Mouse (Mus musculus): ENCODE data around the gene Scrt2. TPM values are rescaled to one million over a fixed set of nuclear protein-coding genes. Genes with fewer than 3 reads are reported as not detected.

The Scrt2 gene
- polyA plus RNA-seq, 1 experiment = 0.16 TPM

DNA sequence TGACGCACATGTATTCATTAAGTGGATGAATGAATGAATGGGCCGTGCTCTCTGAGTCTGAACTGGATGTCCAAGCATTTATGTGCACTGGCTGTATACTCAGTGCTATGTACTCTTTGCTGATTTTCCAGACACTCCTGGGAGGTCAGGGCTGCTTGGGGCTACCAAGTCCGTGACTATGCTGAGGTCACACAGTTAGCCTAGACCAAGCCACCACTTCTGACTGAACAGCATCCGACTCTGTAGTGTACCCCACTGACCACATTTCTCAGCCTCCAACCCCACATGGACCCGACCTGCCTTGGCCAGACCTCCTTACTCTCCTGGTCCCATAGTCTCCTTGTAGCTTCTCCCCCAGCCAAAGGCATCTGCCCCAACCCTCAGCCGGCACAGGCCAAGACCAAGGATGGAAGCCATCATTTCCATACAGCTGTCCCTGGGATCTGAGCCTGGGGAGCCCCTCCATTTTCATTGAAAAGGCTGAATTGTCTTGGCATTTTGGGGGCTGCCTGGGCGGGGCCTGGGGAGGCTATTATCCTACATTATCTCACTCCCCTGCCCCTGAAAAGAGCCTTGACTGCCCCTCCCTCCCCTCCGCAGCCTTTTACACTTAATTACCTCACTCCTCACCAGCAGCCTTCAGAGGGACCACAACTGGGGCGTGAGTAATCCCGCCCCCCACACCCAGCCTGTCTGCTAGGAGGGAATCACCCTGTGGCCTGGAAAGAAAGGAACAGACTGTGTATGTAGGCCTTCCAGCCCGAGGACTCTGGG lies 12.5 kb upstream of the Scrt2 start:
- H3K27ac ChIP-seq (ENCODE audit: control insufficient read depth, insufficient read depth, low read length) = no peak overlapping the region
- WGBS = 70% methylated on average over 11 of the region's 11 CpGs
- DNase-seq = no peak
- no peak for TF ChIP-seq CTCF (IDR thresholded peaks at IDR 0.05; ENCODE audit: borderline replicate concordance, control insufficient read depth, extremely low read depth, insufficient read depth, low read length, poor library complexity)
- no peak for TF ChIP-seq POLR2A (IDR thresholded peaks at IDR 0.05; ENCODE audit: control insufficient read depth, extremely low read depth, insufficient read depth, low read length, poor library complexity)
- no peaks in the 10 kb centered on the region for H3K36me3 ChIP-seq (ENCODE audit: control insufficient read depth, insufficient read depth, low read length)
- H3K27me3 ChIP-seq (ENCODE audit: control insufficient read depth, insufficient read depth, low read length) = no peaks in the 10 kb centered on the region
- H3K4me3 ChIP-seq (ENCODE audit: control insufficient read depth, insufficient read depth, low read length) = no peak overlapping the region
- no peaks in the 10 kb centered on the region for H3K4me1 ChIP-seq (replicated peaks; ENCODE audit: control insufficient read depth, insufficient read depth, low read length)

DNA sequence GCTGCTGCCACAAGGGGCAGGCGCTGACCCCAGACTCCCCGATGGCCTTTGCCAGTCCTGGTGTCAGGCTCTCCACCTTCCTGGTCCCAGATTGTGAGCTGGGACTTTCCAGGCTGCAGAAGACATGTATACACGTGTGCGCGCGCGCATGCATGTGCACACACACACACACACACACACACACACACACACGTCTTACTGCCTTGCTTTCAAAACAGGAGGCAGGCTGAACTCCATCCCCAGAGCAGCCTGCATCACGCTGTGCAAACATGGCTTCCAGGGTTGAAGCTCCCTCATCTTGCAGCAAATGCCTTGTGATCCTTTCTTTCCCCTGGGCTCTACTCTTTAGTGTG lies 11.9 kb upstream of the Scrt2 start:
- no peak overlapping the region for H3K27ac ChIP-seq (ENCODE audit: control insufficient read depth, insufficient read depth, low read length)
- H3K36me3 ChIP-seq (ENCODE audit: control insufficient read depth, insufficient read depth, low read length) = no peaks in the 10 kb centered on the region
- DNase-seq = no peak
- H3K4me3 ChIP-seq (ENCODE audit: control insufficient read depth, insufficient read depth, low read length) = no peak overlapping the region
- 81% methylated on average over 9 of the region's 9 CpGs for WGBS
- H3K27me3 ChIP-seq (ENCODE audit: control insufficient read depth, insufficient read depth, low read length) = no peaks in the 10 kb centered on the region
- H3K4me1 ChIP-seq (replicated peaks; ENCODE audit: control insufficient read depth, insufficient read depth, low read length) = no peaks in the 10 kb centered on the region
- TF ChIP-seq CTCF (IDR thresholded peaks at IDR 0.05; ENCODE audit: borderline replicate concordance, control insufficient read depth, extremely low read depth, insufficient read depth, low read length, poor library complexity) (no peak), POLR2A (IDR thresholded peaks at IDR 0.05; ENCODE audit: control insufficient read depth, extremely low read depth, insufficient read depth, low read length, poor library complexity) (no peak)

DNA sequence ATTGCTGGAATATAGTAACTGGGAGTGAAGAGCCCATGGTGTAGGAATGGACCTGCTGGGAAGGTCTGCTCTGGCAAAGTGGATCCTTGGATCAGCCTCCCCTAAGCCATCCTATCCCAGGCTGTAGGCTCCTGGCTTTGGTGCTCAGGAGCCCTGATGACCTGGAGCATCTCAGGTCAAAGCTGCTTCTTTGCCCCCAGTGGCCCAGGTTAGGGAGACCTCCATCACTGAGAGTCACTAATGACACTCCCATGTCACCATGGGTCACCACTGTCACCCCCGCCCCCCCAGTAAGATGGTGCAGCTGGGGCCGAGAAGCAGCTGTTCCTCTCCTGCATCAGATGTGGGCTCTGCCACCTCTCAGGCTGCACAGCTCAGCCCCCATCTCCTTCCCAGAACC lies 11.4 kb upstream of the Scrt2 start:
- no peak for DNase-seq
- Histone ChIP-seq H3K36me3 (ENCODE audit: control insufficient read depth, insufficient read depth, low read length) (no peaks in the 10 kb centered on the region), H3K4me1 (replicated peaks; ENCODE audit: control insufficient read depth, insufficient read depth, low read length) (no peaks in the 10 kb centered on the region), H3K27me3 (ENCODE audit: control insufficient read depth, insufficient read depth, low read length) (no peaks in the 10 kb centered on the region), H3K27ac (ENCODE audit: control insufficient read depth, insufficient read depth, low read length) (no peak overlapping the region), H3K4me3 (ENCODE audit: control insufficient read depth, insufficient read depth, low read length) (no peak overlapping the region)
- 83% methylated on average over 2 of the region's 2 CpGs for WGBS
- TF ChIP-seq POLR2A (IDR thresholded peaks at IDR 0.05; ENCODE audit: control insufficient read depth, extremely low read depth, insufficient read depth, low read length, poor library complexity) (no peak), CTCF (IDR thresholded peaks at IDR 0.05; ENCODE audit: borderline replicate concordance, control insufficient read depth, extremely low read depth, insufficient read depth, low read length, poor library complexity) (no peak)

DNA sequence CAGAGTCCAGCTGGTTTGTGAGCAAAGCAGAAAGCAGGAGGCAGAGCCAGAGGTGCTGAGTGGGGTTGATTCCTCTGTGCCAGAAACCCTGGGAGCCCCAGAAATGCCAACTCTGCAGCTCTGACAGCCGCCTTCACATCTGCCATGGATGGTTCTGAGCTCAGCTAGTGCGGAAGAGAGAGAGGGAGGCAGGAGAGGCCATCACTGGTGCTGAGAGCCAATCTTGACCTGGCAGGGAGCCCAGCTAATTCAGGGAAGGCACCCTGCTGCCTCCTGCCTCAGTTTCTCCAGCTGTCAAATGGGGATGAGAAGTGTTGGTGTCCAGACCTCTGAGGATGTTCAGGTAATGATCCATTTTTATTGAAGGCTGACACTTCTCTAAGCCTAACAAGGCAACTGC lies 6.8 kb upstream of the Scrt2 start:
- 71% methylated on average over 2 of the region's 2 CpGs for WGBS
- Histone ChIP-seq H3K36me3 (ENCODE audit: control insufficient read depth, insufficient read depth, low read length) (no peaks in the 10 kb centered on the region), H3K4me3 (ENCODE audit: control insufficient read depth, insufficient read depth, low read length) (no peak overlapping the region), H3K4me1 (replicated peaks; ENCODE audit: control insufficient read depth, insufficient read depth, low read length) (no peaks in the 10 kb centered on the region), H3K27me3 (ENCODE audit: control insufficient read depth, insufficient read depth, low read length) (no peaks in the 10 kb centered on the region), H3K27ac (ENCODE audit: control insufficient read depth, insufficient read depth, low read length) (no peak overlapping the region)
- no peak for DNase-seq
- TF ChIP-seq POLR2A (IDR thresholded peaks at IDR 0.05; ENCODE audit: control insufficient read depth, extremely low read depth, insufficient read depth, low read length, poor library complexity) = no peak
- TF ChIP-seq CTCF (IDR thresholded peaks at IDR 0.05; ENCODE audit: borderline replicate concordance, control insufficient read depth, extremely low read depth, insufficient read depth, low read length, poor library complexity) = no peak

DNA sequence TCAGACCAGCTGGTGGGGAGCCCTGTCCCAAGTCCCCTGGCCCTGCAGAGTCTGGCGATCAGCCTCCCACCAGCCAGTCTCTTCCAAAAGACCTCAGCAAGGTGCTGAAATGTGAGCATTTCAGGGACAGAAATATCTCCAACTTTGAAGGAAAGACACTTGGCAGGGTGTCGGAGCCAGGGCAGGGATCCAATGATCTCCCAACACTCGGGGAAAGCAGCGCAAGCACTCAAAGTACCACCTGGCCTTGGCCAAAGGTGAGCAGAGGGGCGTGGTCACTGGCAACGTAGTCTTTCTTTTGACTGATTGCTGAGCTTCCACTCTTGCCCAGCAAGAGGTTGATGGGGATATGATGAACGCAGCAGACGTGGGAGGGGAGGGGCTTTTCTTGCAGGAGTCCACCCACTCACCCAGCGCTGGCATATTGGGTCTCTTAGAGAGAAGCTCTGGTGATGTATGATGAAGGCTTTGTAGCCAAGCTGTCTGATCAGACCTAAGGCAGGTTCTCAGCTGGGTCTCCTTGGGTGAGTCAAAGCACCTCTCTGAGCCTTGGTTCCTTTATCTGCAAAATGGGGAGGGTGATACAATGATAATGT lies 5.9 kb upstream of the Scrt2 start:
- no peaks in the 10 kb centered on the region for H3K4me1 ChIP-seq (replicated peaks; ENCODE audit: control insufficient read depth, insufficient read depth, low read length)
- H3K27me3 ChIP-seq (ENCODE audit: control insufficient read depth, insufficient read depth, low read length) = peaks cover under 1% of the 10 kb centered on the region; the same call in 1 of the 2 replicates
- H3K27ac ChIP-seq (ENCODE audit: control insufficient read depth, insufficient read depth, low read length) = no peak overlapping the region
- TF ChIP-seq POLR2A (IDR thresholded peaks at IDR 0.05; ENCODE audit: control insufficient read depth, extremely low read depth, insufficient read depth, low read length, poor library complexity) (no peak), CTCF (IDR thresholded peaks at IDR 0.05; ENCODE audit: borderline replicate concordance, control insufficient read depth, extremely low read depth, insufficient read depth, low read length, poor library complexity) (no peak)
- no peak overlapping the region for H3K4me3 ChIP-seq (ENCODE audit: control insufficient read depth, insufficient read depth, low read length)
- no peak for DNase-seq
- 53% methylated on average over 9 of the region's 9 CpGs for WGBS
- no peaks in the 10 kb centered on the region for H3K36me3 ChIP-seq (ENCODE audit: control insufficient read depth, insufficient read depth, low read length)

DNA sequence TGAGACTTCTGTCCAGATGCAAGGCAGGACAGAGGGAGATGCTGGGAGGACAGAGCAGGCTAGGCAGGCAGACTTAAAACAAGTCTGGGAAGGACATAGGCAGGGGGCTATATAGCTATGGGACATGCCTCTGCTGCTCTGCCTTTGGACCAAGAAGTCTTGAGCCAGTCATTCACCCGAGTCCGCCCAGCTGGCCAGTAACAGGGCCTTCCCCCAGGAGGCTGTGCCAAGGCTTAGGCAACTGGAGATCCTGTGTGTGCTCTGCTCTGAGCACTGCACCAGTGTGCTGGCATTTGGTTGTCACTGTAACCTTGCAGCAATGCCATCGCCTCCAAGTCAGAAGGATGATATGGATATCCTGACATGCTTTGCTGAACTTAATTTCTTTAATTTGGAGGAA lies 4.0 kb upstream of the Scrt2 start:
- DNase-seq = no peak
- no peak overlapping the region for H3K4me3 ChIP-seq (ENCODE audit: control insufficient read depth, insufficient read depth, low read length)
- H3K36me3 ChIP-seq (ENCODE audit: control insufficient read depth, insufficient read depth, low read length) = no peaks in the 10 kb centered on the region
- H3K27me3 ChIP-seq (ENCODE audit: control insufficient read depth, insufficient read depth, low read length) = peaks cover 15% of the 10 kb centered on the region; the same call in 1 of the 2 replicates
- TF ChIP-seq POLR2A (IDR thresholded peaks at IDR 0.05; ENCODE audit: control insufficient read depth, extremely low read depth, insufficient read depth, low read length, poor library complexity) = no peak
- TF ChIP-seq CTCF (IDR thresholded peaks at IDR 0.05; ENCODE audit: borderline replicate concordance, control insufficient read depth, extremely low read depth, insufficient read depth, low read length, poor library complexity) = no peak
- WGBS = 71% methylated on average over 3 of the region's 3 CpGs
- H3K27ac ChIP-seq (ENCODE audit: control insufficient read depth, insufficient read depth, low read length) = no peak overlapping the region
- peaks cover 4% of the 10 kb centered on the region; the same call in 1 of the 2 replicates for H3K4me1 ChIP-seq (replicated peaks; ENCODE audit: control insufficient read depth, insufficient read depth, low read length)
